Mouse (Mus musculus): Measurements from ENCODE around the gene Ubald2.

- TF ChIP-seq POLR2A (IDR thresholded peaks at IDR 0.05; ENCODE audit: borderline replicate concordance, extremely low read depth, low read depth, low read length): no peak
- TF ChIP-seq CTCF (IDR thresholded peaks at IDR 0.05; ENCODE audit: insufficient read depth, low read length): peak; percentile 99
These were observed 11.9 kb downstream of the Ubald2 start for GRCm38 (mm10) chr11:116445596-116446307.

Data from lung, adult 2 months (tissue).